Mouse (Mus musculus): ENCODE results near the gene Dtx3. TPM values are rescaled to one million over a fixed set of nuclear protein-coding genes. Genes with fewer than 3 reads are reported as not detected.

Dtx3 gene
- total RNA-seq, 2 experiments from 2014 or later, result 210 TPM

- no peak for DNase-seq (ENCODE audit: low spot score in 2 of 2)
- intact Hi-C loops (cut with DNase I), result no loop called here
These were observed 6.3 kb downstream of the Dtx3 start for GRCm38 (mm10) chr10:127189116-127189650.

GRCm38 (mm10) chr10:127188465-127189115 is 6.9 kb downstream of the Dtx3 start:
- DNase-seq (ENCODE audit: low spot score in 2 of 2), result peak in 1 of 2 experiments; percentile 67
- intact Hi-C loops (cut with DNase I), result no loop called here

- intact Hi-C loops (cut with DNase I), result no loop called here
These were observed 7.5 kb downstream of the Dtx3 start for GRCm38 (mm10) chr10:127188079-127188453.

GRCm38 (mm10) chr10:127187371-127188078 is 8.0 kb downstream of the Dtx3 start:
- peak; percentile 75 to 94 for DNase-seq (ENCODE audit: low spot score in 2 of 2)
- intact Hi-C loops (cut with DNase I), result loop anchor here (1.0 kb wide), 1 partner anchor 23 kb away; no protein-coding TSS in a partner anchor

More at GRCm38 (mm10) chr10:127188079-127188453, 7.5 kb downstream of the Dtx3 start:
- no peak for DNase-seq (ENCODE audit: low spot score in 2 of 2)

GRCm38 (mm10) chr10:127186451-127186850 is 9.1 kb downstream of the Dtx3 start:
- DNase-seq (ENCODE audit: low spot score in 2 of 2), result no peak
- intact Hi-C loops (cut with DNase I), result no loop called here

GRCm38 (mm10) chr10:127185506-127185905 is 10.0 kb downstream of the Dtx3 start:
- DNase-seq (ENCODE audit: low spot score in 2 of 2), result no peak

GRCm38 (mm10) chr10:127185101-127185500 is 10.4 kb downstream of the Dtx3 start:
- no peak for DNase-seq (ENCODE audit: low spot score in 2 of 2)
- intact Hi-C loops (cut with DNase I), result no loop called here

More at GRCm38 (mm10) chr10:127185506-127185905, 10.0 kb downstream of the Dtx3 start:
- intact Hi-C loops (cut with DNase I), result no loop called here

GRCm38 (mm10) chr10:127183759-127184158 is 11.8 kb downstream of the Dtx3 start:
- DNase-seq (ENCODE audit: low spot score in 2 of 2), result no peak
- intact Hi-C loops (cut with DNase I), result no loop called here

- intact Hi-C loops (cut with DNase I), result no loop called here
These were observed 12.9 kb downstream of the Dtx3 start for GRCm38 (mm10) chr10:127182624-127183023.

GRCm38 (mm10) chr10:127181566-127181965 is 14.0 kb downstream of the Dtx3 start:
- intact Hi-C loops (cut with DNase I), result no loop called here
- no peak for DNase-seq (ENCODE audit: low spot score in 2 of 2)

More at GRCm38 (mm10) chr10:127182624-127183023, 12.9 kb downstream of the Dtx3 start:
- no peak for DNase-seq (ENCODE audit: low spot score in 2 of 2)

- intact Hi-C loops (cut with DNase I), result no loop called here
- no peak for DNase-seq (ENCODE audit: low spot score in 2 of 2)
These were observed 14.9 kb downstream of the Dtx3 start for GRCm38 (mm10) chr10:127180695-127181047.

GRCm38 (mm10) chr10:127179871-127180694 is 15.4 kb downstream of the Dtx3 start, which contains the start of gene Slc26a10:
Gene Slc26a10 (minus strand): TSS chr10:127180645.
- peak; percentile 67 to 72 for DNase-seq (ENCODE audit: low spot score in 2 of 2)
- intact Hi-C loops (cut with DNase I), result no loop called here

GRCm38 (mm10) chr10:127178286-127179027 is 17.1 kb downstream of the Dtx3 start:
- intact Hi-C loops (cut with DNase I), result no loop called here
- DNase-seq (ENCODE audit: low spot score in 2 of 2), result no peak

- intact Hi-C loops (cut with DNase I), result loop anchor here (2.0 kb wide), 1 partner anchor 51 kb away; no protein-coding TSS in a partner anchor
- peak; percentile 75 to 82 for DNase-seq (ENCODE audit: low spot score in 2 of 2)
These were observed 17.8 kb downstream of the Dtx3 start for GRCm38 (mm10) chr10:127177719-127178118.

GRCm38 (mm10) chr10:127177235-127177634 is 18.3 kb downstream of the Dtx3 start:
- no peak for DNase-seq (ENCODE audit: low spot score in 2 of 2)
- intact Hi-C loops (cut with DNase I), result loop anchor here (2.0 kb wide), 1 partner anchor 52 kb away; no protein-coding TSS in a partner anchor

GRCm38 (mm10) chr10:127176756-127177155 is 18.8 kb downstream of the Dtx3 start:
- intact Hi-C loops (cut with DNase I), result loop anchor here (2.0 kb wide), 1 partner anchor 52 kb away; no protein-coding TSS in a partner anchor
- no peak for DNase-seq (ENCODE audit: low spot score in 2 of 2)

GRCm38 (mm10) chr10:127176228-127176627 is 19.3 kb downstream of the Dtx3 start:
- intact Hi-C loops (cut with DNase I), result loop anchor here (2.0 kb wide), 1 partner anchor 53 kb away; no protein-coding TSS in a partner anchor

GRCm38 (mm10) chr10:127174170-127174569 is 21.4 kb downstream of the Dtx3 start:
- intact Hi-C loops (cut with DNase I), result no loop called here
- DNase-seq (ENCODE audit: low spot score in 2 of 2), result no peak

More at GRCm38 (mm10) chr10:127176228-127176627, 19.3 kb downstream of the Dtx3 start:
- DNase-seq (ENCODE audit: low spot score in 2 of 2), result no peak

Data from left cerebral cortex, postnatal 25 days (tissue).